Mouse (Mus musculus) splenic B cell, adult 2 months (primary cell): ENCODE measurements around the gene Gramd1b.

Source experiments
- DNase-seq: peaks from one replicate; pipeline ENCODE4 v3.0.0-alpha.2; 2011; ENCODE audit warnings: low read depth, low spot score
- H3K27me3 ChIP-seq: 2 replicates; pipeline ENCODE4 v1.6.1; 2012; ENCODE audit warnings: mild to moderate bottlenecking, low read length, moderate library complexity, mixed read lengths; ENCODE audit not compliant: control insufficient read depth, poor library complexity, insufficient read depth, severe bottlenecking
- H3K36me3 ChIP-seq: 2 replicates; pipeline ENCODE4 v1.6.1; 2012; ENCODE audit warnings: mild to moderate bottlenecking, low read length, moderate library complexity, mixed read lengths; ENCODE audit not compliant: control insufficient read depth, poor library complexity, insufficient read depth, severe bottlenecking

Gramd1b gene

DNA sequence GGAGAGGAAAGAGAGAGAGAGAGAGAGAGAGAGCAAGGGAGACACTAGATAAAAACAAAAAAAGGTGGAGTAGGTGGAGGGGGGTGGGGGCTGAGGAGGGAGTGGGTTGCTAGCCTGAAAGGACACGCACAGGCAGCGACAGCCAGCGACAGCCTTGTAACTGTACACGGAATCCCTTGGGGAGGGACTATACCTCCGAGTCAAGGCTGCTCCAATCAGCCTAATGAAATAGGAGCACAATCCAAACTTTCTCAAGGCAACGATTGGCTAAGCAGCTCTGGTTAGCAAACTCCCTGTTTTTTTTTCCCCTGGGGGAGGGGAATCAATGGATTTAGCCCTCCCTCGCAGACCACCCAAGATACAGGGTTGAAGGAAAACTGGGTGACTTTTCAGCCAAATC lies 75.0 kb downstream of the Gramd1b start:
- Histone ChIP-seq H3K27me3 (no peaks in the 10 kb centered on the region), H3K36me3 (no peaks in the 10 kb centered on the region)
- no peak for DNase-seq

DNA sequence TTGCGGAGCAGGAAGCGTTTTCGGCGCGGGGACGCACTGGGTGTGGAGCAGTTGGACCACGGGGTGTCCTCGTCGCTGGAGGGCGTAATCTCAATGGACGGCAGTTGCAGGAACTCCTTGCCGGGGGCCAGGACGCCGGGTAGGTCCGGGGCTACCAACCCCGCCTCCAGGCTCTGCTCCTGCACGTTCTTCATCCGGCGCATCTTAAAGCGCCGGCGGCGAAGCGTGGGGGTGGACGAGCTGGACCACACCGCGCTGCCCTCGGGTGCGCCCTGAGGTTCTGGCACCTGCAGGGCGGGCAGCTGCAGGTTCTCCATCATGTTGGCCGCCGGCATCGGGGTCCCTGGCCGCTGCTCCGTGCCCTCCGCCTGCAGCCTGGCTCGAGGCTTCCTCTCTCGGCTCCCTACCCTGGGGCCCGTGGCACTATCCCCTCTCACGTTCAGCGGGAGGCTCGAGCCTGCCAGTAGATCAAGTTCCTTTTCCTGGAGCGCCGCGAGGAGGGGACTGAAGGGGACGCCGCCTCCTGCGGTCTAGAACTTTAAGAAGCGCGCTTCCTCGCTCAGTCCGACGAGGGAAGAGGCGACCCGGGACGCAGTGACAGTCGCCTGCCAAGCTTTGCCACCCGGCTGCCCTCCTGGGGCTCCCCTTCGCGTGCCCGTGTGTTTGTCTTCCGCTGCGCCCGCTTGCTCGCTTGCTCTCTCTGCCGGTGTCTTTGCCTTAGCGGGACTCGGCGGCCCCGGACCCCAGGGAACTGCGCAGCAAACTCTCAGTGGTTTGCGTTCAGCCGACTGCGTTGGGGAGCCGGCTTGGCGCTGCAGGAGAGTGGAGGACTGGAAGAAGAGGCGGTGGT lies 75.6 kb downstream of the Gramd1b start:
- peak; percentile 59 for DNase-seq
- no peaks in the 10 kb centered on the region for H3K36me3 ChIP-seq
- H3K27me3 ChIP-seq, result no peaks in the 10 kb centered on the region

DNA sequence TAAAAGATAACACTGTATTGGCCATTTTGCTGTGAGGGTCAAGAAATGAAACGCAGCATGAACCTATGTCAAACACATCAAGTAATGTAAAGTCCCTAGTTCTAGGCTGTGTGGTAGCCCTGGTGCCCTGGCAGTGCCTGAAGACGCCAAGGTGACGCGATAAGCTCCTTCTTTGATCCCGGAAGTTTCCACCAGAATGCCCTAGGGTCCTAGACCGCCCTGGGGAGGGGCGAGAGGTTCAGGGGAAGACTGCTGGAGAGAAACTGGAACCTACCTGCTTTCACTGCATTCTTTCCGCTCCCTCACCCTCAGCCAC lies 76.2 kb downstream of the Gramd1b start:
- DNase-seq, result no peak
- Histone ChIP-seq H3K36me3 (no peaks in the 10 kb centered on the region), H3K27me3 (no peaks in the 10 kb centered on the region)

DNA sequence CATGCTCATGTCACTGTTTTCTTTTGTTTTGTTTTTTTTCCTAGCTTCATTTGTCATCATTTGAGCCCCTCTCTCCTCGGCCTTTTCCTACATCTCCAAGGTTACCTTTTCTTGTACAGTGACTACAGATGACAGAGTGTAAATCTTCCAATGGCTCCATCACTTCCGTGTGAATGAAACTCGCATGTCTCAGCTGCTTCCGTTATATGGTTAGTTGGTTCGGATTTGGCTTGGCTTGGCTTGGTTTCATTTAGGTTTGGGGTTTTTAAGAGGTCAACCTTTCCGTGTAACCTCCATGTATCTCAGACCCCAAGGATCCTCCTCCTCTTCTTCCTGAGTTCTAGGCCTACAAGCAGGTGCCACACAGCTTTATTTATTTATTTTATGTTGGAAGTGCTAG lies 77.3 kb downstream of the Gramd1b start:
- no peaks in the 10 kb centered on the region for H3K27me3 ChIP-seq
- no peak for DNase-seq
- no peaks in the 10 kb centered on the region for H3K36me3 ChIP-seq

DNA sequence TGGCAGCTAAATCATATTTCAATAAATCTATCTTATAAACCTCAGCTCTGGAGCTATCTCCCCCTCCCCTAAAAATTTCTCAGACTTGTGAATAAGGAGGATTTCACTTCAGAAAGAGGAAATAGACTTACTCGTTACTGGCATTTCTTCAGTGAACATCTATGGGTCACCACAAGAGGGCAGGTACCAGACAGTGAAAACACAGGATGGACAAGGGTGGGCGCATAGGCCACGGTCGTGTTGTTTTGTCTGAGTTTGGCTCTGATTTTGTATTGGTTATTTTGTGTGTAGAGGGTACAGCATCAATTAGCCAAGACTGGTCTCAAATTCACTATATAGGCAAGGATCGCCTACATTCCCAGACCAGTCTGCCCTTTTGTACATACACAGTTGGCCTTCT lies 79.0 kb downstream of the Gramd1b start:
- DNase-seq, result peak; percentile 29
- no peaks in the 10 kb centered on the region for H3K36me3 ChIP-seq
- H3K27me3 ChIP-seq, result no peaks in the 10 kb centered on the region

DNA sequence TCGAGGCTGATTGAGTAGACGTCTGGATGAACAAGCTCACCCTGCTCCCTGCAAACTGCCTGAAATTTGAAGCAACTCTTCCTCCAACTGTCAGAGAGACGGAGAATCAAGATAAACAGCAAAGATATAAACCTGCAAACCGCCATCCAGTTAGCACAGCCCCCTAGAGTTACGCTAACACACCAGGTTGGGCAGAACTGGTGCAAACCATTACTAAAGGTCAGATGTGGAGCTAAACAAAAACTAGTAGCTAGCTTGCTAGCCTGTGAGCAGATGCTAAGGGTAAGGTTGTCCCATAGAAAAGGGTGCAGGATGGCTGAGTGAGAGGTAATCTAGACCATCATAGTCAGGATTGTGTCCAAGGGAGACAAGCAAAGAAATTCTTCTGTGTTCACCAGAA lies 80.4 kb downstream of the Gramd1b start:
- H3K36me3 ChIP-seq, result no peaks in the 10 kb centered on the region
- no peaks in the 10 kb centered on the region for H3K27me3 ChIP-seq
- no peak for DNase-seq

DNA sequence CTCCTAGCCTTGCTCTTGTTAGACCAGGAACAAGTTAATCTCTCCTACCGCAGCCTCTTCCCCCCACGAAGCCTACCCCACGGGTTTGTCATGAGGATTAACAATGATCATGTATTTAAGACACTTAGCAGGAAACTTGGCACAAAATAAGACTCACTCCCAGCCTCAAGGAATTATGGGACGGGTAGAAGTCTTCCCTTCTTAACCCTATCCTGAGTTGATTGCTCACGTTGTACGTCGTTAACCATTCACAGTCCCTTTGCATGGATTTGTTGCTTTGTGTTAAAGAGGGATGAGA lies 80.8 kb downstream of the Gramd1b start:
- DNase-seq, result no peak
- Histone ChIP-seq H3K27me3 (no peaks in the 10 kb centered on the region), H3K36me3 (no peaks in the 10 kb centered on the region)

DNA sequence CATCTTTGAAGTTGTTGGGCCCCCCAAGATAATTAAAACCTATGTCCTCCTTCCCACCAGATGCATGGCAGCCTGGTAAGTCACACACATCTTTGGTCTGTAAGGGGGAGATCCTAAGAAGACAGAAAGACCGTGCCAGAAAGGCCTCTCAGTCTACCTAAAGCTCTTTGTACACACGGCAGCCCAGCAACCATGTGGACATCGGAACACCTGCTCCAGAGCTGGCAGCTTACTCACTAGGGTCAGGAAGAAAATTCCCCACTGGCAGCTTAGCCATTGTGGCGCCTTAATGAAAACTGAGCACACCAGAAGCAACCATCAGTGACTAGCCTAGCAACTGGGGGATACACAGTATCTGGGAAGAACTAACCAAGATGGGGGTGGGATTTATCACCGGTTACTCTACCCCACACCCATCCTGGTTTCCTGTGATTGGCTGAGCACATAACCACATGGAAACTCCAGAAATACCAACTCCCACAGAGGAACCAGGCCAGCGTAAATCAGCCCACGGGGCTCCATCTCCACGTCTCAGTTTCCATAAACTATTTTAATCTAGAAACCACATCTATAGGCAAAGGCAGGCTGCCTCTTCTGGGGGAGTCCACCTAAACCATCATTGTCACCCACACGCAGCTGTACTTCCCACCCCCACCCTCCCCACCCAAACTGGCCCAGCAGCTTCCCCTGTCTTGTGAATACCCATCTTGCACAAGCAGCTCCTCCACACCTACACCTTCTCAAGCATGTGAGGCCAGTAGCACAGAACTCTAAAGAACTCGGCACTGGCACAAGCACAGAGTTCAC lies 81.4 kb downstream of the Gramd1b start:
- DNase-seq, result no peak

DNA sequence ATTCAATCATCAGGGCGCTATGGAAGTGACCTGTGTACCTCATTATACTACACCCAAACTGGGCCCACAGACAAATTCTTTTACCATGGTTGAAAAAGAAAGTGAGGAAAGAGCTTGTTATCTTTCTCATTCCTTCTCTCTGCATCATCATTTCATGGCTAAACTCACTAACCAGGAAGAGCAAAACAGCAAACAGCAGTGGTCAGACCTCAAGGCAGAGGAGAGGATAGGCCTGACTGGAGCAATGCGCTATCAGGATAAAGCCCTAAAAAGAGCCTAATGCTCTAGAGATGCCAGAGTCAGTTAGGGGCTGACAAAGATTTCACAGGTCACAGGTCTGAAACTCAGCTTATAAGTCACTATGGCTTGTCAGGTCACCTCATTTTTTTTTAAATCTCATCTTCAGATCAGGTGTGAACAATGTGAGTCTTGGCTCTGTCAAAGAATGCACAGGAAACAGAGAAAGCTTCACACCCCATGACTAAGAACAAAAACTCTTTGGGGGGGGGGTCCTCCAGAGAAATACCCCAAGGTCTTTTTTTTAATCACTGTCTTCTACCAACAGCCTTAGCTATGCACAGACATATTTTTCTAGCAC lies 82.4 kb downstream of the Gramd1b start:
- Histone ChIP-seq H3K36me3 (no peaks in the 10 kb centered on the region), H3K27me3 (no peaks in the 10 kb centered on the region)
- DNase-seq, result no peak

More for the DNA sequence above, 81.4 kb downstream of the Gramd1b start:
- no peaks in the 10 kb centered on the region for H3K27me3 ChIP-seq
- no peaks in the 10 kb centered on the region for H3K36me3 ChIP-seq

DNA sequence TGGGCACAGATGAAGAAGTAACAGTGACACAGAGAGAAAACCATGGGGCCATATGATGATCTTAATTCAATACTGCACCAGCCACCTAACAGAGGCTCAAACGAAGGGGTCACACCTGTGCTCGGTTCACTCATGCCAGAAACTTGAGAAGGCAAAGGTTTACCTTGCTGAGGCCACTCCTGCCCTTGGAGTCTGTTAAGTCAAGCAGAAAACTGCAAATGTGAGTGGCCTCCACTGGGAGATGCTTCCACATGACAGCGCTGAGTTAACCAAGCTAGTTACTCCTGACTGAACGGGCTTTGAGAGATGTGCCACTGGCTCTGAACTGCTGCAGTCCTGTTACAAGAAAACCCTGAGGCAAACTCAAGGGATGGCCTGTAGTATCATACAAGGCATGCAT lies 83.9 kb downstream of the Gramd1b start:
- DNase-seq, result no peak
- Histone ChIP-seq H3K27me3 (no peaks in the 10 kb centered on the region), H3K36me3 (no peaks in the 10 kb centered on the region)

DNA sequence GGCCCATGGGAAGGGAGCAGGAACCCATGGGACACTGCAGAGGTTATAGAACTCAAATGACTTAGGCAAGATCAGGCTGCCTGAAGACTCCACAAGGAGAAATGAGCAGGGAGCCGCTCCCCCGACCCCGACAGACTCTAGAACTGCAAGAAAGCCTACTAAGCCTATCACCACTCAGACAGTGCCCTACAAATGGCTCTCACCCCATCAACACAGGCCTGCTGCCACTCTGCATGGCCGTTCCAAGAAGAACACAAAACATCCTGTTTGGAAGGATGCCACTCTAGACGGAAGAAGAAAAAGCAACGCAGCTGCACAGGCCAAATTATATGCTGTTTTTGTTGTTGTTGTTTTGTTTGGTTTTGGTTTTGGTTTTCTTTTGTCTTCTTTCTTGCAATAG lies 86.2 kb downstream of the Gramd1b start:
- DNase-seq, result no peak
- Histone ChIP-seq H3K27me3 (no peaks in the 10 kb centered on the region), H3K36me3 (no peaks in the 10 kb centered on the region)

DNA sequence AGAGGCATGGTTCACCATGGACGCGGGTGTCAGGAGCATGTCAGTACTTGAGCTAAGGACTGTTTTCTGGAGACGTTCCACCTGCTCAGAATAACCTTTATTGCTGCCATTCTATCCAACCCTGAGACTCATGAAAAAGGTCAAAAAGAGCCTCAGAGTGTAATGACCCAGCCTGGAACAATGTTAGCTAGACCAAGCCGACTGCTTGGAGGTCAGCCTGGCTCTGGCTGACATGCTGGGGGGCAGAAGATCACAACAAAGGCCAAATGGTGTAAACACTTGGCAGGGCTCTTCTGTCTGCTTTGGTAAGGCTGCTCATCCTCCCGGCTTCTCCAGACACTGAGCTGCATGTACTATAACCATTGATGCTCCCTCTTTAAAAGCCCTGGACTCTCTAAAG lies 88.4 kb downstream of the Gramd1b start:
- H3K36me3 ChIP-seq, result no peaks in the 10 kb centered on the region
- no peaks in the 10 kb centered on the region for H3K27me3 ChIP-seq
- DNase-seq, result no peak

DNA sequence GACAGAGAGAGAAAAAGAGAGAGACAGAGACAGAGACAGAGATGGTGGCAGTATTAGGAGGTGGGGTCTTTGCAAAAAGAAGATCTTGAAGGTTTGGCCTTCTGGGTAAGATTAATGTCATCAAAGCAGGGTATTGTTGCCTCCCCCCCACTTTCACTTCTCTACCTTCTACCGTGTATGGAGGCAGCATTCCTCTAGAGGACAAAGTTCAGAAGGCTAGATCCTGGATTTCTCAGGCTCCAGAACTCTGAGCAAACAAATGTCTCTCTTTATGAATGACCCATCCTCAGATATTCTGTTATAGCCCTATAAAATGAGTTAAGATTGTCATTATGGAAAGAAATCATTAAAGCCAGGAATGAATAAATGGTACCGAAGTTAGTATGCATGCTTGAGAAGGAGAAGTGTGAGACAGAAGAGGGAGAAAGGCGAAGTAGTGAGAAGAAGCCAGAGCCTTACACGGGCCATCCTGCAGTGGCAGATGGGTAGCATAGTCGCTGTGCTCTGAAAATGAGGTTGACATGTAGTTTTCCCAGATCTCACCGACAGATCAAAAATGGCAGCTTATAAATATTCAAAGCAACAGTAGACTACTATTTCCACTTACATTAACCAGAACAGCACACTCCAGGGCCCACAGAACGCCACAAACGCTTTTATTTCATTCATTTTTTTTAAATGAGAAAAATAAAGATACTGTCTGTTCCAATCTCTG lies 91.1 kb downstream of the Gramd1b start:
- H3K27me3 ChIP-seq, result no peaks in the 10 kb centered on the region
- H3K36me3 ChIP-seq, result no peaks in the 10 kb centered on the region
- no peak for DNase-seq

DNA sequence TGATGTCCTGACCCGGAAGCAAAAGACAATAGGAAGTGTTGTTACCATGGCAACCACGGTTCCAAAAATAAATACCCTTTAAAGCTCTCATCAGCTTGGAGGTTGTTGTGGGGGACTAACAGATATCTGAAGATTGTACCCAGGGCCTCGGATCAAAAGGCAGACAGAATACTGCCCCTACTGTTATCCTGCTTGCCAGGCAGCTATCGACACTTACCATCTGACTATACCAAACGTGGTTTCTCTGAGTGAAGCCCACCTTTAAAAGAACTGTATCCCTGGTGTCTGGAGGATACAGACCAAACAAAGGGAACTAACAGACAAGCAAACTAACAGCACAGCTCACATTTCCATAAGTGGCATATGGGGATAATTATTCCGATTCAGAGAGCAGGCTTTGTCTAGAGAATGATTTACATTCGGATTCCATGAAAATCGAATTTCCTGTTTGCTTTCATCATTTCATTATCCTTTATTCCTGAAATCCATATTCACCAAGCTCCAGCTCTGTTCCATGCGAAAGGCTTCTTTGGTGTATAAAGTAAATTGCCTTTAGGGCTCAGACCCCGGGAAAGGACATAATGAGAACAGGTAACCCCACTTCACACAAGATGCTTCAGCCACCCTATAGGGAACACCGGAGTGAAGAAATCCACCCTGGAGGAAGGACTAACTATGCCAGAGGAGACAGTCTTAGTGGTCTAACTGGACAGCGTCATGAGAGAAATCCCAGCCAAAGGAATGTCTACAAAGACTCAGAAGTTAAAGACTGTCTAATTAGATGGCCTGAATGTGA lies 92.3 kb downstream of the Gramd1b start:
- DNase-seq, result no peak
- Histone ChIP-seq H3K36me3 (no peaks in the 10 kb centered on the region), H3K27me3 (no peaks in the 10 kb centered on the region)
